In the genomic region with DNA sequence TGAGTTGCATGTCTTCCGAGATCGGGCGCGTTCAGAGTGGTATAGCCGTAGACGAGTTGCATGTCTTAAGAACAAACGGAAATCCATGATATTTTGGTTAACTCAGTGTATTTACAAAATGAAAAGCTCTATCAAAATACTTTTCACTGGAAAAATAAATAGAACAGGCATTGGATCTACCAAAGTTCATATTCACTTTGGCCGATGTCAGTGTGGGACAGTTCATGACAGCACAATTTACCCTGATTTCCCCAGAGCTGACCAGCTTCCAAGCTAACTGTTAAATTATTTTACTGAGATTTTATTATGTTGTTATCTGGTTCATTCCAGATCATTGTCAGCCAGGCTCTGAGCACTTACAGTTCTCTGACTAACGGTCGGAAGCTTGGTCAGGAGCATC, we compare ENCODE assay signal across 25 mouse cellular contexts. TPM values are rescaled to one million over a fixed set of nuclear protein-coding genes. Genes with fewer than 3 reads are reported as not detected.
DNase-seq lines count a peak whose midpoint lies in the region; ATAC-seq and TF ChIP-seq lines count a peak whose summit lies in the region.
"Had no signal": no experiment of that assay in that cellular context is flagged by ENCODE, and none has a peak within 500 bp of the region (broad histone marks: within the 10 kb centered on the region; RNA-seq: fewer than 3 reads in every experiment).

No protein-coding gene starts in this region.

- no peak for DNase-seq in heart, adult 18-20 months
- no peak for DNase-seq in heart, postnatal 0 days (ENCODE audit: low spot score)
- no peak for DNase-seq in heart, postnatal 36 days
- no peak for DNase-seq in lung, postnatal 0 days (ENCODE audit: low spot score)
- DNase-seq: cerebellum, adult 11-12 months; cerebellum, adult 8-10 months; cerebellum, postnatal 10 days; cerebellum, postnatal 36 days had no signal

- H3K27me3 ChIP-seq in heart, embryonic 11.5 days (ENCODE audit: control insufficient read depth, insufficient read depth, low read length) = no peaks in the 10 kb centered on the region
- H3K27me3 ChIP-seq in heart, postnatal 0 days (ENCODE audit: control insufficient read depth, insufficient read depth, low read length) = no peaks in the 10 kb centered on the region
- H3K27me3 ChIP-seq in lung, embryonic 15.5 days = no peaks in the 10 kb centered on the region
- no peaks in the 10 kb centered on the region for H3K27me3 ChIP-seq in lung, postnatal 0 days (replicated peaks; ENCODE audit: insufficient read depth, low read length)
- H3K27me3 ChIP-seq: embryonic facial prominence, embryonic 13.5 days; forebrain, embryonic 12.5 days; forebrain, embryonic 15.5 days had no signal

- no peak overlapping the region for H3K9ac ChIP-seq in heart, embryonic 11.5 days (ENCODE audit: low read depth, low read length)
- no peak overlapping the region for H3K9ac ChIP-seq in heart, postnatal 0 days (replicated peaks; ENCODE audit: low read depth, low read length)
- H3K9ac ChIP-seq in lung, embryonic 15.5 days = no peak overlapping the region
- H3K9ac ChIP-seq in lung, postnatal 0 days (replicated peaks; ENCODE audit: low read depth) = no peak overlapping the region
- H3K9ac ChIP-seq: embryonic facial prominence, embryonic 13.5 days; forebrain, embryonic 12.5 days; forebrain, embryonic 15.5 days; hindbrain, embryonic 14.5 days had no signal

- H3K27ac ChIP-seq in heart, embryonic 11.5 days (ENCODE audit: low read depth, low read length) = peak overlapping the region; percentile 22; the same call in 1 of the 2 replicates
- H3K27ac ChIP-seq in heart, postnatal 0 days (ENCODE audit: low read depth) = 0 out of 2 replicates have a peak overlapping the region, but pooled peaks have one; percentile 39
- peak overlapping the region; percentile 32; the same call in 1 of the 2 replicates for H3K27ac ChIP-seq in lung, embryonic 15.5 days
- H3K27ac ChIP-seq in lung, postnatal 0 days (ENCODE audit: low read length) = no peak overlapping the region
- H3K27ac ChIP-seq: embryonic facial prominence, embryonic 13.5 days; forebrain, embryonic 12.5 days; forebrain, embryonic 15.5 days; hindbrain, embryonic 14.5 days; hindbrain, postnatal 0 days had no signal

- no peaks in the 10 kb centered on the region; the same call in 1 of the 2 replicates for H3K4me1 ChIP-seq in heart, embryonic 11.5 days (ENCODE audit: control insufficient read depth, insufficient read depth, low read length)
- no peaks in the 10 kb centered on the region for H3K4me1 ChIP-seq in heart, postnatal 0 days (ENCODE audit: control insufficient read depth, insufficient read depth)
- H3K4me1 ChIP-seq in lung, embryonic 15.5 days = no peaks in the 10 kb centered on the region
- H3K4me1 ChIP-seq in lung, postnatal 0 days (ENCODE audit: insufficient read depth, low read depth, low read length) = no peaks in the 10 kb centered on the region
- H3K4me1 ChIP-seq: embryonic facial prominence, embryonic 13.5 days; forebrain, embryonic 12.5 days; forebrain, embryonic 15.5 days had no signal

- ATAC-seq in heart, embryonic 11.5 days (replicated peaks; ENCODE audit: insufficient number of reproducible peaks, low FRiP score, low TSS enrichment) = no peak
- ATAC-seq in heart, postnatal 0 days (ENCODE audit: insufficient read depth, low read depth) = no peak
- ATAC-seq in lung, embryonic 15.5 days (ENCODE audit: borderline replicate concordance, extremely low read depth, low FRiP score, low TSS enrichment) = no peak
- no peak for ATAC-seq in lung, postnatal 0 days
- ATAC-seq: CD4-positive, CD25-positive, alpha-beta regulatory T cell, adult 4 months; forebrain, embryonic 15.5 days; hindbrain, postnatal 0 days; inflammation-experienced regulatory T-cells, adult 6 months had no signal

- H3K36me3 ChIP-seq in heart, embryonic 11.5 days (ENCODE audit: control insufficient read depth, insufficient read depth, low read length) = no peaks in the 10 kb centered on the region
- H3K36me3 ChIP-seq in heart, postnatal 0 days (replicated peaks; ENCODE audit: control insufficient read depth, insufficient read depth, low read length) = no peaks in the 10 kb centered on the region
- H3K36me3 ChIP-seq in lung, embryonic 15.5 days = no peaks in the 10 kb centered on the region
- H3K36me3 ChIP-seq in lung, postnatal 0 days (ENCODE audit: insufficient read depth, low read length) = no peaks in the 10 kb centered on the region
- H3K36me3 ChIP-seq: embryonic facial prominence, embryonic 10.5 days; embryonic facial prominence, embryonic 13.5 days; forebrain, embryonic 12.5 days; forebrain, embryonic 15.5 days had no signal

- TF ChIP-seq CTCF in heart, postnatal 0 days (IDR thresholded peaks at IDR 0.05; ENCODE audit: low read depth) = no peak
- no peak for TF ChIP-seq CTCF in lung, postnatal 0 days (IDR thresholded peaks at IDR 0.05)

- no peaks in the 10 kb centered on the region for H3K9me3 ChIP-seq in heart, embryonic 11.5 days (replicated peaks; ENCODE audit: control insufficient read depth, low read length)
- no peaks in the 10 kb centered on the region for H3K9me3 ChIP-seq in heart, postnatal 0 days (replicated peaks; ENCODE audit: control insufficient read depth, low read length)
- H3K9me3 ChIP-seq in lung, embryonic 15.5 days = no peaks in the 10 kb centered on the region
- H3K9me3 ChIP-seq in lung, postnatal 0 days (ENCODE audit: low read length) = no peaks in the 10 kb centered on the region
- H3K9me3 ChIP-seq: embryonic facial prominence, embryonic 10.5 days; embryonic facial prominence, embryonic 13.5 days; forebrain, embryonic 12.5 days; forebrain, embryonic 15.5 days had no signal

- intact Hi-C loops in heart, postnatal 36 days (cut with DNase I) = no loop called here

- TF ChIP-seq EP300 in heart, postnatal 0 days (IDR thresholded peaks at IDR 0.05; ENCODE audit: low read depth) = no peak
- TF ChIP-seq EP300 in lung, postnatal 0 days (IDR thresholded peaks at IDR 0.05) = no peak

- 81% methylated on average over 10 of the region's 10 CpGs for WGBS in heart, embryonic 11.5 days (ENCODE audit: insufficient replicate concordance)
- 71% methylated on average over 10 of the region's 10 CpGs for WGBS in heart, postnatal 0 days
- WGBS in lung, embryonic 15.5 days = 69% methylated on average over 10 of the region's 10 CpGs
- WGBS in lung, postnatal 0 days = 70% methylated on average over 10 of the region's 10 CpGs

- no peak overlapping the region for H3K4me3 ChIP-seq in heart, embryonic 11.5 days (ENCODE audit: low read depth, low read length)
- H3K4me3 ChIP-seq in heart, postnatal 0 days (ENCODE audit: low read depth, low read length) = no peak overlapping the region
- no peak overlapping the region for H3K4me3 ChIP-seq in lung, embryonic 15.5 days
- no peak overlapping the region for H3K4me3 ChIP-seq in lung, postnatal 0 days (ENCODE audit: low read depth, low read length)
- H3K4me3 ChIP-seq: embryonic facial prominence, embryonic 10.5 days; embryonic facial prominence, embryonic 13.5 days; erythroblast, embryonic 14.5 days; forebrain, embryonic 12.5 days; forebrain, embryonic 15.5 days had no signal

- H3K4me2 ChIP-seq in heart, embryonic 11.5 days = no peak overlapping the region
- no peak overlapping the region for H3K4me2 ChIP-seq in heart, postnatal 0 days (ENCODE audit: low read depth, low read length)
- H3K4me2 ChIP-seq in lung, embryonic 15.5 days = no peak overlapping the region
- H3K4me2 ChIP-seq in lung, postnatal 0 days (replicated peaks; ENCODE audit: low read depth, low read length) = no peak overlapping the region
- H3K4me2 ChIP-seq: embryonic facial prominence, embryonic 13.5 days; forebrain, embryonic 12.5 days; forebrain, embryonic 15.5 days; hindbrain, embryonic 14.5 days had no signal

RNA-seq across cellular contexts. Expression of gene Tie1, which starts 0.6 kb away (rescaled TPM):
- polyA plus RNA-seq in heart, embryonic 11.5 days (2014; fragmentation: Nextera tagmentation; extraction: Ambion mirVana) = 34.6 and 40.9 TPM in 2 replicates
- 10 to 100 TPM; 47.5 to 56.8 TPM for total RNA-seq in heart, adult 18-20 months (2021)
- 116 and 120 TPM in 2 replicates for total RNA-seq in heart, postnatal 0 days (2014; rRNA removed; ENCODE audit: low replicate concordance)
- polyA plus RNA-seq in heart, postnatal 0 days (2015; fragmentation: Nextera tagmentation; extraction: Ambion mirVana) = 43.4 and 48.0 TPM in 2 replicates
- total RNA-seq in heart, postnatal 36 days (2021) = 10 to 100 TPM; 66.5 to 81.4 TPM
- polyA plus RNA-seq in lung, embryonic 15.5 days (2015; fragmentation: Nextera tagmentation; extraction: Ambion mirVana) = 85.6 and 86.1 TPM in 2 replicates
- polyA plus RNA-seq in lung, postnatal 0 days (2015; fragmentation: Nextera tagmentation; extraction: Ambion mirVana) = 108 and 119 TPM in 2 replicates
- total RNA-seq: MEL had no signal
- polyA plus RNA-seq: C2C12; inflammation-experienced regulatory T-cells, adult 6 months had no signal

RNA-seq across cellular contexts. Expression of gene Mpl, which starts 33.1 kb away (rescaled TPM):
- polyA plus RNA-seq in heart, embryonic 11.5 days (2014; fragmentation: Nextera tagmentation; extraction: Ambion mirVana) = 3.7 and 4.4 TPM in 2 replicates
- under 1 TPM; 0.15 to 0.22 TPM for total RNA-seq in heart, adult 18-20 months (2021)
- total RNA-seq in heart, postnatal 0 days (2014; rRNA removed; ENCODE audit: low replicate concordance) = 1.5 and 2.2 TPM in 2 replicates
- 0.41 and 0.51 TPM in 2 replicates for polyA plus RNA-seq in heart, postnatal 0 days (2015; fragmentation: Nextera tagmentation; extraction: Ambion mirVana)
- total RNA-seq in heart, postnatal 36 days (2021) = under 1 TPM; 0.16 to 0.17 TPM
- 0.40 and 0.74 TPM in 2 replicates for polyA plus RNA-seq in lung, embryonic 15.5 days (2015; fragmentation: Nextera tagmentation; extraction: Ambion mirVana)
- 1.1 TPM in 2 replicates for polyA plus RNA-seq in lung, postnatal 0 days (2015; fragmentation: Nextera tagmentation; extraction: Ambion mirVana)
- total RNA-seq: gastrocnemius, adult 18-20 months; gastrocnemius, postnatal 25 days; hindbrain, postnatal 0 days had no signal
- polyA plus RNA-seq: adrenal gland, adult 2 months; C2C12; CD4-positive, CD25-positive, alpha-beta regulatory T cell, adult 4 months; hindbrain, postnatal 0 days; inflammation-experienced regulatory T-cells, adult 6 months had no signal

RNA-seq across cellular contexts. Expression of gene 2610528J11Rik, which starts 36.3 kb away (rescaled TPM):
- 0.31 and 0.39 TPM in 2 replicates for polyA plus RNA-seq in heart, embryonic 11.5 days (2014; fragmentation: Nextera tagmentation; extraction: Ambion mirVana)
- total RNA-seq in heart, adult 18-20 months (2021) = not detected
- total RNA-seq in heart, postnatal 0 days (2014; rRNA removed; ENCODE audit: low replicate concordance) = not detected in 2 replicates
- polyA plus RNA-seq in heart, postnatal 0 days (2015; fragmentation: Nextera tagmentation; extraction: Ambion mirVana) = 0.12 TPM in 1 of 2 replicates, not detected in the other
- total RNA-seq in heart, postnatal 36 days (2021) = not detected
- 12.9 and 13.1 TPM in 2 replicates for polyA plus RNA-seq in lung, embryonic 15.5 days (2015; fragmentation: Nextera tagmentation; extraction: Ambion mirVana)
- 23.1 and 23.2 TPM in 2 replicates for polyA plus RNA-seq in lung, postnatal 0 days (2015; fragmentation: Nextera tagmentation; extraction: Ambion mirVana)
- total RNA-seq: adrenal gland, adult 2 months; gastrocnemius, adult 18-20 months; gastrocnemius, postnatal 25 days; heart, postnatal 4 days; hindbrain, postnatal 0 days; MEL had no signal
- polyA plus RNA-seq: adrenal gland, adult 2 months; C2C12; CD4-positive, CD25-positive, alpha-beta regulatory T cell, adult 4 months; forebrain, embryonic 15.5 days; hindbrain, embryonic 14.5 days; hindbrain, postnatal 0 days; inflammation-experienced regulatory T-cells, adult 6 months had no signal

RNA-seq across cellular contexts. Expression of gene Cdc20, which starts 53.3 kb away (rescaled TPM):
- 169 and 179 TPM in 2 replicates for polyA plus RNA-seq in heart, embryonic 11.5 days (2014; fragmentation: Nextera tagmentation; extraction: Ambion mirVana)
- 1 to 10 TPM in 1 of 2 experiments, under 1 TPM in 1; 0.57 to 1.2 TPM for total RNA-seq in heart, adult 18-20 months (2021)
- 78.4 and 155 TPM in 2 replicates for total RNA-seq in heart, postnatal 0 days (2014; rRNA removed; ENCODE audit: low replicate concordance)
- polyA plus RNA-seq in heart, postnatal 0 days (2015; fragmentation: Nextera tagmentation; extraction: Ambion mirVana) = 57.5 and 57.8 TPM in 2 replicates
- total RNA-seq in heart, postnatal 36 days (2021) = 1 to 10 TPM; 1.8 to 2.4 TPM
- 311 and 313 TPM in 2 replicates for polyA plus RNA-seq in lung, embryonic 15.5 days (2015; fragmentation: Nextera tagmentation; extraction: Ambion mirVana)
- 16.5 and 20.2 TPM in 2 replicates for polyA plus RNA-seq in lung, postnatal 0 days (2015; fragmentation: Nextera tagmentation; extraction: Ambion mirVana)

RNA-seq across cellular contexts. Expression of gene Tmem125, which starts 53.4 kb away (rescaled TPM):
- polyA plus RNA-seq in heart, embryonic 11.5 days (2014; fragmentation: Nextera tagmentation; extraction: Ambion mirVana) = 0.16 and 0.45 TPM in 2 replicates
- total RNA-seq in heart, adult 18-20 months (2021) = not detected
- total RNA-seq in heart, postnatal 0 days (2014; rRNA removed; ENCODE audit: low replicate concordance) = 1.5 and 7.3 TPM in 2 replicates
- 0.26 and 0.27 TPM in 2 replicates for polyA plus RNA-seq in heart, postnatal 0 days (2015; fragmentation: Nextera tagmentation; extraction: Ambion mirVana)
- under 1 TPM in 1 of 2 experiments, not detected in 1; 0.33 TPM for total RNA-seq in heart, postnatal 36 days (2021)
- polyA plus RNA-seq in lung, embryonic 15.5 days (2015; fragmentation: Nextera tagmentation; extraction: Ambion mirVana) = 5.8 and 6.3 TPM in 2 replicates
- 16.7 and 17.4 TPM in 2 replicates for polyA plus RNA-seq in lung, postnatal 0 days (2015; fragmentation: Nextera tagmentation; extraction: Ambion mirVana)
- total RNA-seq: gastrocnemius, adult 18-20 months; gastrocnemius, postnatal 25 days had no signal
- polyA plus RNA-seq: C2C12; CD4-positive, CD25-positive, alpha-beta regulatory T cell, adult 4 months; erythroblast, embryonic 14.5 days; forebrain, embryonic 12.5 days; hindbrain, embryonic 14.5 days; inflammation-experienced regulatory T-cells, adult 6 months had no signal

Comparison
In these comparisons a context has a peak if more than half of its experiments do, and no peak if none do; other contexts are left out.
1. RNA of gene 2610528J11Rik, which starts 36.3 kb away (polyA plus RNA-seq): 23.1 to 23.2 TPM in lung, postnatal 0 days and 12.9 to 13.1 TPM in lung, embryonic 15.5 days; 0.31 to 0.39 TPM in heart, embryonic 11.5 days and 0.12 TPM in heart, postnatal 0 days; every median in the first group is over 10 times any median in the second.